Mouse (Mus musculus) naive thymus-derived CD4-positive, alpha-beta T cell, adult 2 months (primary cell): ENCODE measurements around the gene Lyz1.
A peak's percentile ranks its signal among the peaks of the same experiment; 100 is the strongest.
"Not testable (repeated sequence)": the region's sequence is repeated elsewhere in the genome, so short reads cannot be mapped to it uniquely, and the experiment has no call there.

Experiments
- DNase-seq: peaks from one replicate; pipeline ENCODE4 v3.0.0-alpha.2; 2011; ENCODE audit warnings: low read depth

Gene Lyz1

DNA sequence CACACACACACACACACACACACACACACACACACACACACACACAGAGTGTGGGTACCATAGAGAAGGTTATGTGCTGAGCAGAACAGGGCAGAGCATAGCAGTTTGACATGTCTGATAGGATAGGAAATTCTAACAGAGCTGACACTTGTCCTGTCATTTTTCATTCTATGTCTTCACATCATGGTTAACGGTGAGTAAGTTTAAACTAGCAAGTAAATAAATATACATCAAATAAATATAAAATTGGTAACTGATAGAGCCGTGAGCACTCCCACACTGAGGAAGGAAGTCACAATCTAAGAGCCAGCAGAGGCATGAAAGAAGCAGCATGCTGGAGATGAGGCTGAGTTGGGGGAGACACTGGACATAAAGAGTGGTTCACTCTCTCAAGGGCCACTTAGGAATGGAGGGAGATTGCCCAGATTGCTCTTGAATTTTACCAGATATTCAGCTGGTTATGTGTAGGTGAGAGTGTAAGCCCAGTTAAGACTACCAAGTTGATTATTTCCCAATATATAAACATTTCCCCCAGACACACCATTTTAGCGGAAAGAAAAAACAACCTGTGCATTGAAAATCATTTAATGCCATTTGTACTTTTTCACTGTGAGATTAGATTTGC is 5.3 kb downstream of the Lyz1 start:
- DNase-seq, result no peak

GRCm38 (mm10) chr10:117286366-117286970 is 6.2 kb downstream of the Lyz1 start:
- DNase-seq, result no peak

DNA sequence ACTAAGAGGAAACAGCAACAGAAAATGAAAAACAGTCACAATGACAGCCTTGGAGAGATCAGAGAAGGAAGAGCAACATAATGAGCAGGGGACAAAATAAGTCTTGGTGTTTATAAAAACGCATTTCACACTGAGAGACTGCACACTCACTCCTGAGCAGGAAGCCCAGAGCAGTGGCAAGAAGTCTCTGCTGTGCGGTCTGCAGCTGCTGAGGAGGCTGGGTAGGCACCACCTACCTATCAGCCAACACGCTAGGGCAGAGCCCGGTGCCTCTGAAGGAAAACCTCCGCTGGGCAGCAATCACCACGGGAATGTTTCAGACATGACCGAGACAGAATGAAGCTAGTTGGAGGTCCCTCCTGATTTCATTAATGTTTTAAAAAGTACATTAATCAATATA is 7.1 kb downstream of the Lyz1 start:
- DNase-seq, result not testable (repeated sequence)

DNA sequence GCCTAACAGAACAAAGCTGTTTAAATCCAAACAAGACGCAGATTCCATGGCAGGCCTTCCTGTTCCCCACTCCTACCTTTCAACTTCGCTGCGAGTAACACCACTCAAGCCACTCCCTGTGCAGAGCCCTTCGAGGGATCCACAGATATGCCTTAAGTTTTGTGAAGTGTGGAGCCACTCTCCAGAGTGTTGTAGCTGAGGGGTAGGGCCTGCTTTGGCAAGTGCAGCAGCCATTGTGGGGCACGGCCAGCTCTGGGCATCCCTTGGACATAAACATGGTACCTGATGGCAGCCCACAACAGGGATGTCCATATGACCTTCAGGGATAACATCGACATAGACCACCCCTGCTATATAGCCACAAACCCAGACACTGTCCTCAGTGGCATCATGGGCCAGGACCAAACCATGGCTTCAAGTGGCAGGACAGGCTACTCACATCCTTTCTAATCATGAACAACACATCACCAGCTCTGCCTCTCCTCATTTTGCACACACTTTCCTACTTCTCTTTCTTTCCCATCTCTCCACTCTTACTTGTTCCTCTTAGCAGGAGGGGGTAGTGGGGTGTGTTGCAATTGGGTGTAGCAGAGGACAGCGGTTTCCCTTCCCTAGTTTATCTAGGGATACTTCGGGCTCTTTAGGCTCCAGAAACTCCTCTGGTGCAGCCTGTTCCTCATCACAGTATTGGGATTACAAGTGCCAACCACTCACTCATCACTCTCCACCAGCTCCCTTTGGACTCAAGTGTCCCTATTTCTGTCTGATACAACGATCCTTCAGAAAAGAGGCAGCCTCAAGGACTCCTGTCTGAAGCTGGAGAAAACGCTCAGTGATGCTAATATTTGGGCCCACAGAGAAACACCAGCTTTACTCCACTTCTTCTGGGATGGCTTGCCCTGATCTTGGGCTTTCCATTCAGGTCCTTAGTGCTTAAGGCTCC is 7.8 kb downstream of the Lyz1 start:
- no peak for DNase-seq

- no peak for DNase-seq
These were observed 8.6 kb downstream of the Lyz1 start for GRCm38 (mm10) chr10:117283871-117284577.

DNA sequence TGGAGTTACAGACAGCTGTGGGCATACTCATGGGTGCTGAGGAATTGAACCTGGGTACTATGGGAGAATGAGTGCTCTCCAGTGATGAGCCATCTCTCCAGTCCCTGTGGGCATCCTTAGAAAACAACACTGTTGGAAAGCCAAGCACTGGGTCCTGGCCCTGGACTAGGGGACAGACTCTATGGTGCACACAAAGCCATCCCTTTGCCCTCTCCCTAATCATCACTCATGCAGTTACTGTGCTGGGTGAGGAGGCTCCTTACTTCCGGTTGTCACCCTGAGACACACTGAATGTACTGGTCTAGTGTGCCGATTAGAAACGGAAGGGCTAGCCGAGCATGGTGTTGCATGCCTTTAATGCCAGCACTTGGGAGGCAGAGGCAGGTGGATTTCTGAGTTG is 9.5 kb downstream of the Lyz1 start:
- DNase-seq, result not testable (repeated sequence)

DNA sequence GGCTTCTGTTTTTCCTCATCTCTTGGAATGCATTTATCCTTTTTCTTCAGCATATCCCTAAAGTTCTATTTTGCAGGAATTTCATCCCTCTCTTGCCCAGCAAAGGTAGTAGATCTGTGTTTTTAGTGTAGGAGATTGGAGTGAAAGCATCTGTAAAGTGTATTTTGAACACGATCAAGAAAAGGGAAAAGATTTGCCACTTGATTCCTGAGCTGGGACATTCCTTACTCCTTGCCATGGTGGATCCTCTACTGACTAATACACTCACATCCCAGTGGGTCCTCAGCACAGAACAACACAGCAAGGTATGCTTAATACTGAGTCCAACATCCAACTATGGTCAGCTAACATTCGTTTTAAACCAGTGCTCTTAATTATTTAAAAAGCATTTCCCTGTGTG is 10.1 kb downstream of the Lyz1 start:
- no peak for DNase-seq

DNA sequence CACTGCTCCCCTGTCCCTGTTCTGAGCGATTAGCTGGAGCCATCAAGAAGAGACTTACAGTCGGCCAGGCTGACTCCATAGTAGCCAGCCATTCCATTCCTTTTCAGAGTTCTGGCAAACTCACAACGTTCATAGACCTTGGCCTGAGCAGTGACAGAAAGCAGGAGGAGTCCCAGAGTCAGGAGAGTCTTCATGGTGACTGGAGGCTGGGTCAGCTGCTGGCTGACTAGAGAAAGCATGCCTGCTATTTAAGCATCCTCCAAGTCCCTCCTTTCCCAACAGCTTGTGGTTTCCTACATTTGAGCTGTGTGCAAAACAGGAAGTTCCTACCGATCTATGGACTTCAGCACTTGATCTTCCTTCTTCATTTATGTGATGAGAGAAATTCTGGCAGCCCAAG is 10.6 kb downstream of the Lyz1 start, which contains the start of gene Lyz2:
Lyz2 (minus strand) TSS at position 273 of the 400 bp plus-strand sequence.
- no peak for DNase-seq

DNA sequence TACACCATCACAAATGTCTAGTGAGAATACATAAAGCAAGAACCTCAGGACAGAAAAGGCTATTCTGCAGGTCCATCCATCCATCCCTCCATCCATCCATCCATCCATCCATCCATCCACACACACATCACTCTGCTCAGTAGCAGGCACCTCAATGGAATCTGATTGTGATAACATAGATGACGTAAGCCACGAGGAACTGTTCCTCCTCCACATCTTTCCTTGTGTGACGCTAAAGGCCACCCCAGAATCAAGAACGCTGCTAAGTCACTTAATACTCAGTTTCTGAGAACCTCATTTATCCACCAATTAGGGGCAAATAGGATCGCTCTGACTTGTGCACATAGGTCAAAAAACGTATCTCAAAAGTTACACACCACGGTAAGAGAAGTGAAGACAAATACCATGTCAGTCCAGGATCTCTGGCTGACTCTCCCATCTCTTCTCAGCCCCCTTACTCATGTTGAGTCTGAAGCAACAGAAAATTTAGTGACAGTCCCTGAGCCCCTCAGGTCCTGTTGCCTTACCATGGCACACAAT is 11.2 kb downstream of the Lyz1 start:
- DNase-seq, result no peak

- DNase-seq, result no peak
These were observed 12.7 kb downstream of the Lyz1 start for GRCm38 (mm10) chr10:117280000-117280399.

DNA sequence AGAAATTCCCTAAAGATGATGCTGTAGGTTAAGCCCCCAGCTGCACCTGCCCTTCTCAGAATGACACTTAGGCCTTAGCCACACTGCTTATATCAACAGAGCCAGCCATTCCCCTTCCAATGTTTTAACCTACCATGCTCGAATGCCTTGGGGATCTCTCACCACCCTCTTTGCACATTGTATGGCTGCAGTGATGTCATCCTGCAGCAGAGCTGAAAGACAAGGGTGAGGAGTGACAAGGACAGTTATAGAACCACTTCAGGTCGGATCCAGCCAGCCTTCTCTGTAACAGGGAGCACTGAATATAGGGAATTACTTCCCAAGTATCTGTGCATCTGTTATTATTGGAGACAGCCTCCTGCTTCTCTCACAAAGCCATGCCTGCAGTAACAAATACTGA is 14.2 kb downstream of the Lyz1 start:
- DNase-seq, result not testable (repeated sequence)

DNA sequence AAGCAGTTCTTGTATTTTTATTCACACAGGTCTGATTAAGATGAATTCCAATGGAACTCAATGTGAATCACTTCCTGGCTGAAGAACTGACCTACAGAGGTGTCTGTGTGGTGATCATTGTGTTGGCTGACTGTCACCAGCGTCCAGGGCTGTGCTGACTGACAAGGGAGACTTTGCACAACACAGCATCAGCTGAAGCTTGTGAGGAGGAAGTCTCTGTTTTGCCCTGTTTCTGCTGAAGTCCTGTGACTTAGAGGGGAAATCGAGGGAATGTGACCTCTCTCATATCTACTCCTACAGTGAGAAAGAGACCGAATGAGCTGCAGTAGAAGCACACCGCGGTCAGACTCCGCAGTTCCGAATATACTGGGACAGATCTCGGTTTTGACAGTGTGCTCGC is 14.9 kb downstream of the Lyz1 start:
- DNase-seq, result not testable (repeated sequence)

DNA sequence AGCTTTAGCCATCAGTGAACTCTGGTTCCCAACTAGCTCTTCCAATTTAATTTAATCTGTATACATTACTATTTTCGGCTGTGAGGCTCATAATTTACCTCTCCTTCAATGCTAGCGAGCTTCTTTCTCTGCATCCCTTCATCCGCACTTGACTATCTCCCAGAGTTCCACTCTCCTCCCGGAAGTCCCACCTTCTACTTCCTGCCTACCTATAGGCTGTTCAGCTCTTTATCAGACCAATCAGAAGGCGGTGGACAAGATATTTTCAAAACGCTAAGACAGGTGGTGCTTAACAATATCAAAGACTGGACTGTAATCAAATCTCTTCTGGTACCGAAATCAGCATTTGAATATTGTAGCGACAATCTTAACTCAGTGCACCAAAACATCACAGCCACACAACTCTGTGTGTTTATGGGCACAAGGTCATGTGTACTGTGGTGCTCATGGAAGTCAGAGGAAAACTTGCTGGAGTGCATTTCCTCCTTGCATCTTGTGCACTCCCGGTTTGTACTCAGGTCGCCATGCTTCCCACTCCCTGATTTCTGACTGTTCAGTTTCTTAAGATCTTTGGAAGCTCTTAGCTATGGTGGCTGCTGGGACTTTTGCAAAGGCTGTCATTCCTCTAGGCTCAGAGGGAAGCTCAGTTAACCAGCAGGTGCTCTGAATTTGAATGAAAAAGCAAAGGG is 16.8 kb downstream of the Lyz1 start:
- no peak for DNase-seq

- DNase-seq, result not testable (repeated sequence)
These were observed 18.0 kb downstream of the Lyz1 start for GRCm38 (mm10) chr10:117274645-117275044.

- DNase-seq, result peak; percentile 15
These were observed 20.6 kb downstream of the Lyz1 start for GRCm38 (mm10) chr10:117272023-117272422.

GRCm38 (mm10) chr10:117259870-117260269 is 32.8 kb downstream of the Lyz1 start:
- DNase-seq, result no peak

- DNase-seq, result no peak
These were observed 54.1 kb downstream of the Lyz1 start, which contains the start of gene 9530003J23Rik for GRCm38 (mm10) chr10:117238603-117239002. Gene 9530003J23Rik, minus strand, starts transcription at chr10:117238703.
